Mouse (Mus musculus) heart, postnatal 0 days (tissue): ENCODE data around the gene Spsb1.

Source experiments
- CTCF ChIP-seq: IDR thresholded peaks from 2 replicates; pipeline ENCODE4 v1.5.1; 2016; ENCODE audit warnings: antibody characterized with exemption, control low read depth, low read depth
- EP300 ChIP-seq: IDR thresholded peaks from 2 replicates; pipeline ENCODE4 v1.6.1; 2016; ENCODE audit warnings: antibody characterized with exemption, low read depth

- TF ChIP-seq CTCF: no peak
- no peak for TF ChIP-seq EP300
Observed at GRCm38 (mm10) chr4:149872236-149872635, 82.6 kb downstream of the Spsb1 start.
